In genomic region chr3:98084870-98085269, GRCm38 (mm10) we compare ENCODE assay signal across 15 mouse cellular contexts.
DNase-seq lines count a peak whose midpoint lies in the region; ATAC-seq lines count a peak whose summit lies in the region.
"Had no signal": no experiment of that assay in that cellular context is flagged by ENCODE, and none has a peak within 500 bp of the region (broad histone marks: within the 10 kb centered on the region; RNA-seq: fewer than 3 reads in every experiment).

No protein-coding gene starts in this region.

- intact Hi-C loops in left cerebral cortex, postnatal 10 days (cut with DNase I) = no loop called here

- no peak overlapping the region for H3K4me2 ChIP-seq in forebrain, embryonic 13.5 days
- H3K4me2 ChIP-seq in forebrain, embryonic 12.5 days = no peak overlapping the region
- H3K4me2 ChIP-seq in kidney, embryonic 14.5 days (replicated peaks; ENCODE audit: low read depth, low read length) = no peak overlapping the region
- H3K4me2 ChIP-seq in embryonic facial prominence, embryonic 11.5 days (ENCODE audit: low read depth, low read length) = no peak overlapping the region
- H3K4me2 ChIP-seq in limb, embryonic 15.5 days = no peak overlapping the region
- H3K4me2 ChIP-seq: midbrain, embryonic 13.5 days had no signal

- H3K4me3 ChIP-seq in forebrain, embryonic 13.5 days = no peak overlapping the region
- H3K4me3 ChIP-seq in forebrain, embryonic 12.5 days (replicated peaks) = no peak overlapping the region
- no peak overlapping the region for H3K4me3 ChIP-seq in kidney, embryonic 14.5 days (ENCODE audit: low read length)
- H3K4me3 ChIP-seq in embryonic facial prominence, embryonic 11.5 days (ENCODE audit: low read depth, low read length) = no peak overlapping the region
- H3K4me3 ChIP-seq in limb, embryonic 15.5 days = no peak overlapping the region
- H3K4me3 ChIP-seq: layer of hippocampus, adult 2 months; left cerebral cortex, adult 2 months; liver, embryonic 15.5 days; midbrain, embryonic 13.5 days had no signal

- WGBS in forebrain, embryonic 13.5 days = 82% methylated on average over 13 of the region's 13 CpGs
- WGBS in forebrain, embryonic 12.5 days = 85% methylated on average over 13 of the region's 13 CpGs
- 61% methylated on average over 13 of the region's 13 CpGs for WGBS in kidney, embryonic 14.5 days
- WGBS in embryonic facial prominence, embryonic 11.5 days = 51% methylated on average over 13 of the region's 13 CpGs
- 52% methylated on average over 13 of the region's 13 CpGs for WGBS in limb, embryonic 15.5 days

- no peak for ATAC-seq in forebrain, embryonic 13.5 days
- ATAC-seq in forebrain, embryonic 12.5 days (ENCODE audit: low FRiP score) = no peak
- no peak for ATAC-seq in kidney, embryonic 14.5 days (ENCODE audit: low FRiP score, low TSS enrichment)
- no peak for ATAC-seq in embryonic facial prominence, embryonic 11.5 days (replicated peaks; ENCODE audit: insufficient number of reproducible peaks, low FRiP score, low TSS enrichment, low read depth)
- no peak for ATAC-seq in limb, embryonic 15.5 days (ENCODE audit: insufficient number of reproducible peaks, low FRiP score, low TSS enrichment, low read depth)

- no peak for DNase-seq in kidney, postnatal 36 days
- peak; percentile 59 for DNase-seq in embryonic facial prominence, embryonic 11.5 days (ENCODE audit: low spot score)
- no peak for DNase-seq in left cerebral cortex, postnatal 10 days (ENCODE audit: extremely low spot score in 1 of 2, low spot score in 2 of 2)
- DNase-seq in spleen, postnatal 14 days (ENCODE audit: low spot score in 2 of 2) = no peak
- DNase-seq: adrenal gland, adult 8-10 months; cerebellum, adult 9-10 months; spleen, adult 18-20 months had no signal

- H3K27ac ChIP-seq in forebrain, embryonic 13.5 days = 0 out of 2 replicates have a peak overlapping the region, but pooled peaks have one; percentile 15
- H3K27ac ChIP-seq in forebrain, embryonic 12.5 days = no peak overlapping the region
- peak overlapping the region; percentile 71 for H3K27ac ChIP-seq in kidney, embryonic 14.5 days (ENCODE audit: low read depth, low read length)
- peak overlapping the region; percentile 75; the same call in 1 of the 2 replicates for H3K27ac ChIP-seq in embryonic facial prominence, embryonic 11.5 days (replicated peaks; ENCODE audit: low read depth, low read length)
- peak overlapping the region; percentile 90 for H3K27ac ChIP-seq in limb, embryonic 15.5 days
- H3K27ac ChIP-seq: left cerebral cortex, adult 2 months; midbrain, embryonic 13.5 days had no signal

- H3K4me1 ChIP-seq in forebrain, embryonic 13.5 days = peaks cover 12% of the 10 kb centered on the region
- H3K4me1 ChIP-seq in forebrain, embryonic 12.5 days = peaks cover 15% of the 10 kb centered on the region
- peaks cover 30% of the 10 kb centered on the region; the same call in 1 of the 2 replicates for H3K4me1 ChIP-seq in kidney, embryonic 14.5 days (ENCODE audit: control insufficient read depth, insufficient read depth, low read length)
- peaks cover 6% of the 10 kb centered on the region for H3K4me1 ChIP-seq in embryonic facial prominence, embryonic 11.5 days (ENCODE audit: control insufficient read depth, insufficient read depth, low read length)
- peaks cover 59% of the 10 kb centered on the region for H3K4me1 ChIP-seq in limb, embryonic 15.5 days

- no peak overlapping the region for H3K9ac ChIP-seq in forebrain, embryonic 13.5 days
- no peak overlapping the region for H3K9ac ChIP-seq in forebrain, embryonic 12.5 days
- no peak overlapping the region for H3K9ac ChIP-seq in kidney, embryonic 14.5 days (ENCODE audit: low read depth, low read length)
- H3K9ac ChIP-seq in embryonic facial prominence, embryonic 11.5 days (replicated peaks; ENCODE audit: low read length) = no peak overlapping the region
- no peak overlapping the region for H3K9ac ChIP-seq in limb, embryonic 15.5 days
- H3K9ac ChIP-seq: liver, embryonic 15.5 days; midbrain, embryonic 13.5 days had no signal

- H3K36me3 ChIP-seq in forebrain, embryonic 13.5 days (ENCODE audit: poor library complexity, severe bottlenecking) = peaks cover 39% of the 10 kb centered on the region
- peaks cover 33% of the 10 kb centered on the region; the same call in 1 of the 2 replicates for H3K36me3 ChIP-seq in forebrain, embryonic 12.5 days (replicated peaks)
- H3K36me3 ChIP-seq in kidney, embryonic 14.5 days (ENCODE audit: control insufficient read depth, insufficient read depth, low read length) = peaks cover 35% of the 10 kb centered on the region
- no peaks in the 10 kb centered on the region for H3K36me3 ChIP-seq in embryonic facial prominence, embryonic 11.5 days (replicated peaks; ENCODE audit: control insufficient read depth, insufficient read depth, low read depth, low read length)
- H3K36me3 ChIP-seq in limb, embryonic 15.5 days = peaks cover 25% of the 10 kb centered on the region
- H3K36me3 ChIP-seq: midbrain, embryonic 13.5 days had no signal

- H3K9me3 ChIP-seq in forebrain, embryonic 13.5 days (replicated peaks) = no peaks in the 10 kb centered on the region
- no peaks in the 10 kb centered on the region for H3K9me3 ChIP-seq in forebrain, embryonic 12.5 days
- H3K9me3 ChIP-seq in kidney, embryonic 14.5 days (ENCODE audit: control insufficient read depth, low read length) = no peaks in the 10 kb centered on the region
- H3K9me3 ChIP-seq in embryonic facial prominence, embryonic 11.5 days (replicated peaks; ENCODE audit: control insufficient read depth, low read length) = no peaks in the 10 kb centered on the region
- H3K9me3 ChIP-seq in limb, embryonic 15.5 days = no peaks in the 10 kb centered on the region
- H3K9me3 ChIP-seq: liver, embryonic 15.5 days; midbrain, embryonic 13.5 days had no signal

- H3K27me3 ChIP-seq in forebrain, embryonic 13.5 days = no peaks in the 10 kb centered on the region
- H3K27me3 ChIP-seq in forebrain, embryonic 12.5 days = no peaks in the 10 kb centered on the region
- no peaks in the 10 kb centered on the region for H3K27me3 ChIP-seq in kidney, embryonic 14.5 days (ENCODE audit: control insufficient read depth, insufficient read depth, low read length)
- no peaks in the 10 kb centered on the region for H3K27me3 ChIP-seq in embryonic facial prominence, embryonic 11.5 days (ENCODE audit: control insufficient read depth, insufficient read depth, low read length)
- H3K27me3 ChIP-seq in limb, embryonic 15.5 days = no peaks in the 10 kb centered on the region
- H3K27me3 ChIP-seq: liver, embryonic 15.5 days; midbrain, embryonic 13.5 days had no signal
